Mouse (Mus musculus): ENCODE measurements around the gene Gsto1.

DNA sequence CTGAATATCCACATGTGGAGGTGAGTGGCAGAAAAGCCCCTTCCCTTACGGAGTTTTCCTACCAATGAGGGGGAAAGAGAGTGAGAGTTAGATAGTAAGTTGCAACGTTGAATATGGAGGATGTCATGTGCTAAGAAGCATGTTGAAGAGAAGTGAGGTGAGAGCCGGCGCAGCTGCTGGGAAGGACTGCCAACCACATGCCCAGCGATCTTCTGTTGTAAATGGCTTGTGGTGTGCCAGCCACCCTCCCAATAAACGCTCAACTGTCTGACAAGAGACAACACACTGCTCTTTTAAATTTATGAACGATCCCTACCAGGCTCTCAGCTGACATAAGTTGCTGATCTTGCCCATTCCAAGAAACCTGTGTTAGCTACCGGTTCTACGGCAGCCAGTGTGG is 37.1 kb upstream of the Gsto1 start:
- TF ChIP-seq POLR2A (IDR thresholded peaks at IDR 0.05; ENCODE audit: low read depth, low read length) (no peak), CTCF (IDR thresholded peaks at IDR 0.05; ENCODE audit: borderline replicate concordance, insufficient read depth, low read length) (no peak)
